Mouse (Mus musculus): ENCODE data around the gene Elmo3.

DNA sequence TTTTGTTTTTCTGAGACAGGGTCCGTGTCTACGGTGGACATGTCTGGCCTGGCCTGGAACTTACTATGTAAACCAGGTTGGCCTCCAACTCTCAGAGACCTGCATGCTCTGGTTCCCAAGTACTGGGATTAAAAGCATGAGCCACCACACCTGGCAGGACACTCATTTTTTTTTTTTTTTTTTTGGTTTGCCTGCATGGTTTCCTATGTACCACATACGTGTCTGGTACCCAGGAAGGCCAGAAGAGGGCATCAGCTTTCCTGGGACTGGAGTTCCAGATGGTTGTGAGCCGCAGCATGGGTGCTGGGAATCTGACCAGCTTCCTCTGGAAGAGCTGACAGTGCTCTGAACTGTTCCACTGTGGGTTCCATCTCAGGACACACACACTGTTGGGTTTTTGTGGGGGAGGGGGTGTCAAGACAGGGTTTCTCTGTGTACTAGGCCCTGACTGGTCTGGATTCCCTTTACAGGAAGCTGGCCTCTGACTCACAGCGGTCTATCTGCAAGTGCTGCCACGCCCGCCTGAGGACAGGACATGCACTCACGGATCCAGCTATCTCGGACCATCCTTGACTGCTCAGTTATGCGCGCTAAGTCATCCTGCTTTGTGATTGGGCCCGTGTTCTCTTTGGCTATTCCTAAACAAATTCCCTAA lies 43.9 kb upstream of the Elmo3 start:
- no peak for TF ChIP-seq CTCF (conservative IDR thresholded peaks at IDR 0.05; ENCODE audit: low read length)
- TF ChIP-seq NANOG (IDR thresholded peaks at IDR 0.05; ENCODE audit: borderline replicate concordance, low read length), result no peak
- TF ChIP-seq POU5F1 (IDR thresholded peaks at IDR 0.05; ENCODE audit: borderline replicate concordance, low read length), result no peak

Measured in E14TG2a.4 (cell line).